Mouse (Mus musculus): Measurements from ENCODE around the gene Scrn2. TPM values are rescaled to one million over a fixed set of nuclear protein-coding genes. Genes with fewer than 3 reads are reported as not detected.
A peak's percentile ranks its signal among the peaks of the same experiment; 100 is the strongest.

Gene Scrn2
- polyA plus RNA-seq, 1 experiment from 2014 or later = 19.7 TPM

DNA sequence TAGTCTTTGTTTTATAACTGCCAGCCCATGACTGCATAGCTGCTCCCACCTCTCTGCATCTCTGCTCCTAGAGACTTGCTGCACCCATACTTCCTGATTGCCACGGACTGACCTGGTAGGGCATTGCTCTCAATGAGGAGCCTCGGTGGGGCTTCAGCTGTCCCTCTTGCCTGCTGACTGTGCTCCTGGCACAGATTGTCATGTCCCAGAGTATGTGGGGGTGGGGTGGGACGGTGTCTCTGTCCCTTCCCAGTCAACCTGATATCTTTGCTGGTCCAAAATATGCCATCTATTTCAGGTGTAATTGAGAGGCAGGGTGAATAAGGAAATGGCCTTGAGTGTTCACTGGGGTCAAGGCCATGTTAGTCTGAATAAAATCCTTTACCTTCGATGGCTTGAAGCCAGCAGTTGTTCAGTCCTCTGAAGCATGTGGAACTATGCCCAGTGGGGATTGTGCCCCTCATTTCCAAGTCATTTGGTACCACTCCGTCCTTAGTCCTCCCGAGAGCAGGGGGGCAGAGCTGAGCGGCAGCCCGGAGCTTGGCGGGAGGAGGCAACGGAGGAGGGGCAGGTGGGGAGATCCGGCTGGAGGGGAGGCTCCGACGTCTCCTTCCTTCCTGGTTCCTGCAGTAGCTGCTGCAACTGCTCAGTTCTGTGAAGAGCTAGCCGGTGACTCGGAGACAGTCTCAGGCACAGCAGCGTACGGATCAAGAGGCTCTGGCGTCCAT lies 20.6 kb downstream of the Scrn2 start, which contains the start of gene Osbpl7:
Osbpl7 (plus strand) TSS at position 413 of the 728 bp plus-strand sequence.
- Histone ChIP-seq H3K4me2 (replicated peaks; ENCODE audit: low read depth, low read length) (peak within 1 kb of the TSS; percentile 95), H3K9me3 (ENCODE audit: control insufficient read depth, low read depth, low read length) (no peaks in the 10 kb centered on the region), H3K36me3 (ENCODE audit: control insufficient read depth, insufficient read depth, low read length) (peaks cover 33% of the 10 kb centered on the region), H3K27ac (ENCODE audit: low read length) (peak within 1 kb of the TSS; percentile 33; the same call in 1 of the 2 replicates), H3K4me1 (ENCODE audit: control insufficient read depth, insufficient read depth, low read length) (peaks cover 19% of the 10 kb centered on the region), H3K27me3 (ENCODE audit: control insufficient read depth, insufficient read depth, low read length) (no peaks in the 10 kb centered on the region), H3K4me3 (ENCODE audit: low read depth, low read length) (peak within 1 kb of the TSS; percentile 72), H3K9ac (replicated peaks; ENCODE audit: low read depth, low read length) (peak within 1 kb of the TSS; percentile 83)
- ATAC-seq (ENCODE audit: insufficient number of reproducible peaks, insufficient read depth, low FRiP score, low read depth) = peak; percentile 83
- WGBS = 6% methylated on average over 18 of the region's 18 CpGs

DNA sequence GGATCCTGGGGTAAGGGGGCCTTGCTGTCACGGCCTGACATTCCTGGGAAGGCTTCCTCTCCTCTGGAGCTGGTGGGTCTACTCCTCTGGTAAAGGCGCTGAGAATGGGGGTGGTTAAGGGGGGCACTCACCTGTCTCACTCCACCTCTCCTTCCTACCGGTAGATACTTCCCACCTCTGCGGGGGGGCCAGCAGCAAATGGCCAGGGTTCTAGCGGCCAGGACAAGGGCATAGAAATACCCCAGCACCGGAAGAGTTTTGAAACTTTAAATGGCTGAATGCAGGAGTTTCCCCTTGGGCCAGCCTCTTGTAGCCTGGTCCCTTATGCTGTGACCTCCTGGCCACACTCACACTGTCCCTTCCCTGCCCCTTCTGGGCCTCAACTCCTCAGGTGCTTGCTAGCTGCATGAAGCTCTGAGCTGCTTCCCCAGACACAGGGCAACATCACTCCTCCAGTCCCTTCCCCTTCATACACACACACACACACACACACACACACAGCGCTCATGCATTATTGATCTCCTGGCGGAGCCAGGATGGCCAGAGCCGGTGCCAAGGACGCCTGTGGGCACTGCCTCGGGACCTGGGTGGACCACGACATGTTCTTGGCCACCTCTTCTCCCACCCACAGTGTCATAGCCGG lies 21.3 kb downstream of the Scrn2 start:
- no peak for ATAC-seq (ENCODE audit: insufficient number of reproducible peaks, insufficient read depth, low FRiP score, low read depth)
- H3K36me3 ChIP-seq (ENCODE audit: control insufficient read depth, insufficient read depth, low read length) = peaks cover 40% of the 10 kb centered on the region

DNA sequence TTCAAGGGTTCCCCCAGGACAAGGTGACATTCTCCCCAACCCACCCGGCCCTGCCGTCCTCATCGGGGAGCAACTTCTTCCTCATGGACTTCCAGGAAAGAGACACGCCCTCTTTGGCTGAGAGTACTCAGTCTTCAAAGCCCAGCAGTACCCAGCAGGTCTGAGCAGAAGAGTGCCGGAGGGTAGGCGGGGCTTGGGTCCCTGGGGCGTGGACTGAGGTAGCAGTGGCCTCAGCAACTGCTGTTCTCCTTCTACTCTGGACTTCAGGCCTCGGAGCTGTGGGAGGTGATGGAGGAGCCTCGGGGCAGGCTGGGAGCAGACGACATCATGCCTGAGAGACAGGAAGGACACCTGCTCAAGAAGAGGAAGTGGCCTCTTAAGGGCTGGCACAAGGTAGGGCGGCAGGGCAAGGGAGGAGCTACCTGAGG lies 22.5 kb downstream of the Scrn2 start:
- Histone ChIP-seq H3K4me2 (replicated peaks; ENCODE audit: low read depth, low read length) (peak overlapping the region; percentile 95), H3K27ac (ENCODE audit: low read length) (no peak overlapping the region), H3K4me3 (ENCODE audit: low read depth, low read length) (no peak overlapping the region), H3K4me1 (ENCODE audit: control insufficient read depth, insufficient read depth, low read length) (peaks cover 19% of the 10 kb centered on the region), H3K27me3 (ENCODE audit: control insufficient read depth, insufficient read depth, low read length) (no peaks in the 10 kb centered on the region), H3K9me3 (ENCODE audit: control insufficient read depth, low read depth, low read length) (no peaks in the 10 kb centered on the region), H3K9ac (replicated peaks; ENCODE audit: low read depth, low read length) (no peak overlapping the region), H3K36me3 (ENCODE audit: control insufficient read depth, insufficient read depth, low read length) (peaks cover 42% of the 10 kb centered on the region)
- peak; percentile 34; the same call in 1 of the 2 replicates for ATAC-seq (ENCODE audit: insufficient number of reproducible peaks, insufficient read depth, low FRiP score, low read depth)
- WGBS = 13% methylated on average over 11 of the region's 11 CpGs

More for the DNA sequence above, 21.3 kb downstream of the Scrn2 start:
- peaks cover 19% of the 10 kb centered on the region for H3K4me1 ChIP-seq (ENCODE audit: control insufficient read depth, insufficient read depth, low read length)
- peak overlapping the region; percentile 95 for H3K4me2 ChIP-seq (replicated peaks; ENCODE audit: low read depth, low read length)
- peak overlapping the region; percentile 33; the same call in 1 of the 2 replicates for H3K27ac ChIP-seq (ENCODE audit: low read length)
- no peaks in the 10 kb centered on the region for H3K27me3 ChIP-seq (ENCODE audit: control insufficient read depth, insufficient read depth, low read length)
- WGBS = 21% methylated on average over 13 of the region's 13 CpGs
- peak overlapping the region; percentile 72 for H3K4me3 ChIP-seq (ENCODE audit: low read depth, low read length)
- H3K9me3 ChIP-seq (ENCODE audit: control insufficient read depth, low read depth, low read length) = no peaks in the 10 kb centered on the region
- H3K9ac ChIP-seq (replicated peaks; ENCODE audit: low read depth, low read length) = peak overlapping the region; percentile 83

DNA sequence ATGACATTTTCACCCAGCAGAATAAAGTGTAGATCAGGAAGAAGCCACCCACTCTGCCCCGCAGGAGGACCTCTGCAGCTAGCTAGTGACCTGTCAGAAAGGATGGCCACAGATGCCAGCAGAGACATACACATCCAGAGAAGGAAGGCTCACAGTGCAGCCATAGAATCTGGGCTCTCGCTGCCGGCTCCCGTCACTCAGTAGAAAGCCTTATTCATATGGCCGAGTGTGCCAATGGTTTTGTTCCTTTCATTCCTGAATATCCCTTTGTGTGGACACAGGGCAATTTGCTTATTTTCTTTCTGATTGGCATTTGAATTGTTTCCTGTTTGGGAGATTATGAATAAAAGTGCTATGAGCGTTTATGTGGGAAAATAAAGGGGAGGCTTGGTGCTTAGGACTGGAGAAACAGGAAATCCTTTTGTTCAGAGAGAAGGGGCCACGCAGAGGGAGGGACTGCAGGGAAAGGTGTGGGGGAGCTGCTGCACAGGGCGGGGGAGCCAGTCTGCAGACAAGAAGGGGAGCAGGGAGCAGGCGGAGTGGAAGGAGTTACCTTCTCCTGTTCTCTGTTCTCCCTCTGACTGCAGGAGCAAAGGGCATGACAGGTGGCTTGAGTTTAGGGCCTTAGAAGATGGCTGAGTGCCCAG lies 33.7 kb downstream of the Scrn2 start:
- H3K4me1 ChIP-seq (ENCODE audit: control insufficient read depth, insufficient read depth, low read length) = no peaks in the 10 kb centered on the region
- no peak overlapping the region for H3K4me2 ChIP-seq (replicated peaks; ENCODE audit: low read depth, low read length)
- no peak for ATAC-seq (ENCODE audit: insufficient number of reproducible peaks, insufficient read depth, low FRiP score, low read depth)
- no peak overlapping the region; the same call in 1 of the 2 replicates for H3K27ac ChIP-seq (ENCODE audit: low read length)
- no peak overlapping the region for H3K9ac ChIP-seq (replicated peaks; ENCODE audit: low read depth, low read length)
- H3K9me3 ChIP-seq (ENCODE audit: control insufficient read depth, low read depth, low read length) = no peaks in the 10 kb centered on the region
- no peaks in the 10 kb centered on the region for H3K27me3 ChIP-seq (ENCODE audit: control insufficient read depth, insufficient read depth, low read length)
- H3K4me3 ChIP-seq (ENCODE audit: low read depth, low read length) = no peak overlapping the region
- 50% methylated on average over 9 of the region's 9 CpGs for WGBS
- H3K36me3 ChIP-seq (ENCODE audit: control insufficient read depth, insufficient read depth, low read length) = no peaks in the 10 kb centered on the region; the same call in 1 of the 2 replicates

DNA sequence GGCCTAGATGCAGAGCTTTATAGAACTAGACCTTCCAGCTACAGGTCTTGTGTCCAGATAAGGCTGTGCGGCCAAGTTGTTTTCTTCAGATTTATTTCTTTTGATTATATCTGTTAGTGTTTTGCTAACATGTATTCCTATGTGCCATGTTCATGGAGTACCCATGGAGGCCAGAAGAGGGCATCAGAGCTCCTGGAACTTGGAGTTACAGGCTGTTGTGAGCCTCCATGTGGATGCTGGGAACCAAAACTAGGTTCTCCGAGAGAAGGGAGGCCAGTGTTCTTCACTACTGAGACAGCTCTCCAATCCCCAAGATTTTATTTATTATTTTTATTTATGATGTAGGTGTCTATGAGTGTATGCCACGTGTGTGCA lies 34.2 kb downstream of the Scrn2 start:
- H3K4me2 ChIP-seq (replicated peaks; ENCODE audit: low read depth, low read length) = no peak overlapping the region
- H3K36me3 ChIP-seq (ENCODE audit: control insufficient read depth, insufficient read depth, low read length) = no peaks in the 10 kb centered on the region; the same call in 1 of the 2 replicates
- H3K9ac ChIP-seq (replicated peaks; ENCODE audit: low read depth, low read length) = no peak overlapping the region
- H3K4me1 ChIP-seq (ENCODE audit: control insufficient read depth, insufficient read depth, low read length) = no peaks in the 10 kb centered on the region
- no peaks in the 10 kb centered on the region for H3K27me3 ChIP-seq (ENCODE audit: control insufficient read depth, insufficient read depth, low read length)
- no peak overlapping the region for H3K4me3 ChIP-seq (ENCODE audit: low read depth, low read length)
- WGBS = 84% methylated on average over 3 of the region's 3 CpGs
- H3K9me3 ChIP-seq (ENCODE audit: control insufficient read depth, low read depth, low read length) = no peaks in the 10 kb centered on the region
- ATAC-seq (ENCODE audit: insufficient number of reproducible peaks, insufficient read depth, low FRiP score, low read depth) = no peak
- H3K27ac ChIP-seq (ENCODE audit: low read length) = no peak overlapping the region; the same call in 1 of the 2 replicates

DNA sequence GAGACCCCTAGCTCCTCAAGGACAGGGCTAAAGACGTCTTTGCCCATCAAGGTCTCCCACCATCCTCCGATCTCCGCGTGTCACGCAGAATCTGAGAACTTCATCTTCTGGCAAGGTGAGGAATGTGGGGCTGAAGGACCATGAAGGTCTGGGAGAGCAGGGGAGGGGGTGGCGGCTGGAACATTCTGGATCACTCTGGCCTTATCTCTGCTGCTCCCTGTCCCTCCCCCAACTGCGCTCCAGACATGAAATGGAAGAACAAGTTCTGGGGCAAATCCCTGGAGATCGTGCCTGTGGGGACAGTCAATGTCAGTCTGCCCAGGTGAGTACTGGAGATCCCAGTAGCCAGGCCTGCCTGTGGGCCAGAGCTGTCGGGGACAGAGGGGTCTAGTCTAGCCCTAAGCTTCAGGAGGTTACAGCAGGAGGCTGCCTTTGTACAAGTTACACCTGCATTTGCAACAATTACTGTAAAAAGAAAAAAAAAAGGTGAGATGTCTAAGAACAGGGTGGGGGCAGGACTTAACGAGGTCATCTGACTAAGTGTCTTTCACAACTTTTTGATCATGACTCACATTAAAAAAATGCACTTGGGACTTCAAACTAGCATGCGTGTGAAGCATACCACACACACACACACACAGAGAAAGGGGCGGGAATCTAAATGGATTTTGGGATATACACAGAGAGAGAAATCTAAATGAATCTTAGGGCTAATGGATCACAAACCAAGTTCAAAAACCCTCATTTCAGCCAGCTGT lies 36.0 kb downstream of the Scrn2 start:
- ATAC-seq (ENCODE audit: insufficient number of reproducible peaks, insufficient read depth, low FRiP score, low read depth) = no peak
- Histone ChIP-seq H3K4me3 (ENCODE audit: low read depth, low read length) (no peak overlapping the region), H3K27ac (ENCODE audit: low read length) (no peak overlapping the region), H3K4me2 (replicated peaks; ENCODE audit: low read depth, low read length) (no peak overlapping the region), H3K36me3 (ENCODE audit: control insufficient read depth, insufficient read depth, low read length) (no peaks in the 10 kb centered on the region; the same call in 1 of the 2 replicates), H3K9ac (replicated peaks; ENCODE audit: low read depth, low read length) (no peak overlapping the region), H3K4me1 (ENCODE audit: control insufficient read depth, insufficient read depth, low read length) (no peaks in the 10 kb centered on the region), H3K9me3 (ENCODE audit: control insufficient read depth, low read depth, low read length) (no peaks in the 10 kb centered on the region), H3K27me3 (ENCODE audit: control insufficient read depth, insufficient read depth, low read length) (no peaks in the 10 kb centered on the region)
- WGBS = 82% methylated on average over 12 of the region's 12 CpGs

DNA sequence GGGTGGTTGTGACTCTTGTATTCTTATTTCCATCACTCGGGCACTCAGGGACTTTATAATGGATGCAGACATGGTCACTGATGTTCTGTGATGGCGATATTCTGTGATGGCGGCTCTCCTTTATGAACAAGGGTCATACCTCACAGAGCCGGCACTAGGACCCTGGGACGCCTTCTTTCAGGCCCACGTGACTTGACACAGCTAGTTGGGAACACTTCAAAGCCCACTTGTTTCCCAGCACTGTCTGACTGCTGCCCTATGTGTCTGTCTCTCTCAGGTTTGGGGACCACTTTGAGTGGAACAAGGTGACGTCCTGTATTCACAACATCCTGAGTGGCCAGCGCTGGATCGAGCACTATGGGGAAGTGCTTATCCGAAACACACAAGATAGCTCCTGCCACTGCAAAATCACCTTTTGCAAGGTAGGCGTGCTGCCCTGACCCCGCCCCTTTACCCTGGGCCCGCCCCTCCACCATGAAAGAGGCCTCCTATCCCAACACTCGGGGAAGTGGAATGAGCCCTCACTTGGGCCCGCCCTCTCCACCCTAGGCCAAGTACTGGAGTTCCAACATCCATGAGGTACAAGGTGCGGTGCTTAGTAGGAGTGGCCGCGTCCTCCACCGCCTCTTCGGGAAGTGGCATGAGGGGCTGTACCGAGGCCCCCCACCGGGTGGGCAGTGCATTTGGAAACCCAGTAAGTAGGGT lies 37.1 kb downstream of the Scrn2 start:
- no peak for ATAC-seq (ENCODE audit: insufficient number of reproducible peaks, insufficient read depth, low FRiP score, low read depth)

More for the DNA sequence above, 37.1 kb downstream of the Scrn2 start:
- H3K36me3 ChIP-seq (ENCODE audit: control insufficient read depth, insufficient read depth, low read length) = no peaks in the 10 kb centered on the region; the same call in 1 of the 2 replicates
- no peak overlapping the region for H3K4me2 ChIP-seq (replicated peaks; ENCODE audit: low read depth, low read length)
- H3K9me3 ChIP-seq (ENCODE audit: control insufficient read depth, low read depth, low read length) = no peaks in the 10 kb centered on the region
- no peaks in the 10 kb centered on the region for H3K4me1 ChIP-seq (ENCODE audit: control insufficient read depth, insufficient read depth, low read length)
- no peaks in the 10 kb centered on the region for H3K27me3 ChIP-seq (ENCODE audit: control insufficient read depth, insufficient read depth, low read length)
- no peak overlapping the region for H3K4me3 ChIP-seq (ENCODE audit: low read depth, low read length)
- WGBS = 51% methylated on average over 22 of the region's 22 CpGs
- H3K27ac ChIP-seq (ENCODE audit: low read length) = no peak overlapping the region
- H3K9ac ChIP-seq (replicated peaks; ENCODE audit: low read depth, low read length) = no peak overlapping the region

All from stomach, embryonic 14.5 days (tissue).